8 mouse cellular contexts compared by ENCODE assay signal in the genomic region with DNA sequence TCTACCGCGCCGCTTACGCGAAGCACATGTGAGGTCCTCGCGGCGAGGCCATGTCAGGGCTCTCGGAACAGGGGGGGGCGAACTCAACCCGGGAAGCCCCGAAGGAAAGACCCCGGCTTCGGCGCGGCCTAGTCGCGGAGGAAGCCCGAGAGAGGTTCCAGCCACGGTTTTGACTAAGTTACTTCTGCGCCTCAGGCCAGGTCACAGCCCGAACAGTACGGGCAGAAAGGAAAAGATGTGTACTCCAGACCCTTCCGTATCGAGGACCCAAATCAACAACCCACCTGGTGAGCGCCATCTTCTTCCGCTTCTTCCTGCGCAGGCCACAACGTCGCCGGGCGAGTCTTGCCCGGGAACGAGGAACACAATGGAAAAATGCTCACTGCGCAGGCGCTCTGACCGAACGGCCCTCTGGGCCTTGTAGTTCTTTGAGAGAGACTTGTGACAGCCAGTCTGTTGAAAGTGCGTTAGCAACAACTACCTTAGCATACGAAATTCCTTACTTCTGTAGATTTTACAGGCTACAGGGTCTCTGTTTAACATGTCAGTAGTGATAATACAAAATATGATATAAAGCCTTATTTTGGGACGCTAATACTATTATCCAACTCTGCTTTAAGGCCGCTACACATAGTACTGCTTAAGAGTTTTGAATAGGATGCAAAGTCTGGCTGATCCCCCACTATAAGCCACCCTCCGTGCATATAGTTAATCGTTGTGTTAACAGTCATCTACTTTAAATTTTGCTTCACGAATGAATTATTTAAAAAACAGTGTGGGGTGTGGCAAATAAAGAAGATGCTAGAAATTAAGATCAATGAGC. TPM values are rescaled to one million over a fixed set of nuclear protein-coding genes. Genes with fewer than 3 reads are reported as not detected.
DNase-seq lines count a peak whose midpoint lies in the region; ATAC-seq and TF ChIP-seq lines count a peak whose summit lies in the region.

A gene (minus strand): TSS at position 311 of the 823 bp plus-strand sequence.

- peak within 1 kb of the TSS; percentile 92 for H3K9ac ChIP-seq in kidney, embryonic 14.5 days (ENCODE audit: low read depth, low read length)
- peak within 1 kb of the TSS; percentile 87 for H3K9ac ChIP-seq in limb, embryonic 15.5 days

- peak; percentile 97 for ATAC-seq in kidney, embryonic 14.5 days (ENCODE audit: low FRiP score, low TSS enrichment)
- ATAC-seq in limb, embryonic 15.5 days (ENCODE audit: insufficient number of reproducible peaks, low FRiP score, low TSS enrichment, low read depth) = peak; percentile 91

- TF ChIP-seq POLR2A in bone marrow macrophage, adult 2 months (IDR thresholded peaks at IDR 0.05; ENCODE audit: borderline replicate concordance, low read depth, low read length) = no peak
- peak; percentile 89 for TF ChIP-seq POLR2A in embryonic fibroblast, embryonic 13.5 days (IDR thresholded peaks at IDR 0.05; ENCODE audit: low read depth, low read length)

- no peaks in the 10 kb centered on the region for H3K9me3 ChIP-seq in kidney, embryonic 14.5 days (ENCODE audit: control insufficient read depth, low read length)
- H3K9me3 ChIP-seq in limb, embryonic 15.5 days = no peaks in the 10 kb centered on the region

- H3K27me3 ChIP-seq in kidney, embryonic 14.5 days (ENCODE audit: control insufficient read depth, insufficient read depth, low read length) = no peaks in the 10 kb centered on the region
- no peaks in the 10 kb centered on the region for H3K27me3 ChIP-seq in limb, embryonic 15.5 days

- TF ChIP-seq CTCF in bone marrow macrophage, adult 2 months (IDR thresholded peaks at IDR 0.05; ENCODE audit: low read depth, low read length) = no peak
- no peak for TF ChIP-seq CTCF in embryonic fibroblast, embryonic 13.5 days (IDR thresholded peaks at IDR 0.05; ENCODE audit: borderline replicate concordance, insufficient read depth, low read length)

- H3K27ac ChIP-seq in bone marrow macrophage, adult 2 months (ENCODE audit: insufficient read depth, low read depth, low read length) = peak within 1 kb of the TSS; percentile 35
- peak within 1 kb of the TSS; percentile 13; the same call in 1 of the 2 replicates for H3K27ac ChIP-seq in embryonic fibroblast, embryonic 13.5 days (ENCODE audit: insufficient read depth, low read length)
- peak within 1 kb of the TSS; percentile 82 for H3K27ac ChIP-seq in kidney, embryonic 14.5 days (ENCODE audit: low read depth, low read length)
- peak within 1 kb of the TSS; percentile 93 for H3K27ac ChIP-seq in limb, embryonic 15.5 days

- peak; percentile 96 for DNase-seq in A20 (ENCODE audit: low read depth, low spot score)
- peak; percentile 92 to 95 for DNase-seq in heart, adult 9 months (ENCODE audit: low spot score in 2 of 2)
- peak; percentile 79 to 85 for DNase-seq in monocyte, adult 2 months (ENCODE audit: low read depth in 1 of 2, low spot score in 2 of 2)
- DNase-seq in spleen, postnatal 36 days (ENCODE audit: low spot score in 2 of 2) = peak; percentile 93 to 95

- peaks cover 14% of the 10 kb centered on the region for H3K4me1 ChIP-seq in bone marrow macrophage, adult 2 months (ENCODE audit: control insufficient read depth, insufficient read depth, low read length)
- H3K4me1 ChIP-seq in embryonic fibroblast, embryonic 13.5 days (ENCODE audit: control insufficient read depth, insufficient read depth, low read length) = peaks cover 4% of the 10 kb centered on the region
- H3K4me1 ChIP-seq in kidney, embryonic 14.5 days (ENCODE audit: control insufficient read depth, insufficient read depth, low read length) = peaks cover 9% of the 10 kb centered on the region; the same call in 1 of the 2 replicates
- peaks cover 11% of the 10 kb centered on the region for H3K4me1 ChIP-seq in limb, embryonic 15.5 days

- peaks cover 14% of the 10 kb centered on the region for H3K36me3 ChIP-seq in kidney, embryonic 14.5 days (ENCODE audit: control insufficient read depth, insufficient read depth, low read length)
- H3K36me3 ChIP-seq in limb, embryonic 15.5 days = peaks cover 13% of the 10 kb centered on the region

- peak within 1 kb of the TSS; percentile 65 for H3K4me2 ChIP-seq in kidney, embryonic 14.5 days (replicated peaks; ENCODE audit: low read depth, low read length)
- H3K4me2 ChIP-seq in limb, embryonic 15.5 days = peak within 1 kb of the TSS; percentile 47

- WGBS in kidney, embryonic 14.5 days = 3% methylated on average over 45 of the region's 45 CpGs
- WGBS in limb, embryonic 15.5 days = 3% methylated on average over 45 of the region's 45 CpGs

- peak within 1 kb of the TSS; percentile 97 for H3K4me3 ChIP-seq in bone marrow macrophage, adult 2 months (ENCODE audit: insufficient read depth, low read length)
- H3K4me3 ChIP-seq in embryonic fibroblast, embryonic 13.5 days (ENCODE audit: insufficient read depth, low read length) = peak within 1 kb of the TSS; percentile 81
- H3K4me3 ChIP-seq in kidney, embryonic 14.5 days (ENCODE audit: low read length) = peak within 1 kb of the TSS; percentile 88
- peak within 1 kb of the TSS; percentile 79 for H3K4me3 ChIP-seq in limb, embryonic 15.5 days

RNA-seq across cellular contexts. Expression of the gene that starts here (rescaled TPM):
- polyA plus RNA-seq in bone marrow macrophage, adult 2 months (2012; ENCODE audit: insufficient read depth, insufficient read length, missing spikeins) = 83.4 and 83.5 TPM in 2 replicates
- polyA plus RNA-seq in embryonic fibroblast, embryonic 13.5 days (2011; ENCODE audit: insufficient read length, low read depth, missing spikeins) = 60.7 and 69.2 TPM in 2 replicates
- polyA plus RNA-seq in kidney, embryonic 14.5 days (2014; fragmentation: Nextera tagmentation; extraction: Ambion mirVana) = 142 and 161 TPM in 2 replicates
- 113 TPM in 2 replicates for polyA plus RNA-seq in limb, embryonic 15.5 days (2015; fragmentation: Nextera tagmentation; extraction: Ambion mirVana)

Comparison
In these comparisons a context has a peak if more than half of its experiments do, and no peak if none do; other contexts are left out.
1. Peak in every context shown above with its lines: DNase-seq, ATAC-seq, H3K4me3 ChIP-seq and H3K27ac ChIP-seq.
2. H3K27ac ChIP-seq: peak in every context shown above with its lines; median percentile 93 in limb, embryonic 15.5 days; 82 in kidney, embryonic 14.5 days; 35 in bone marrow macrophage, adult 2 months; 13 in embryonic fibroblast, embryonic 13.5 days.